Mouse (Mus musculus): Measurements from ENCODE around the gene Col12a1.

Col12a1 gene

DNA sequence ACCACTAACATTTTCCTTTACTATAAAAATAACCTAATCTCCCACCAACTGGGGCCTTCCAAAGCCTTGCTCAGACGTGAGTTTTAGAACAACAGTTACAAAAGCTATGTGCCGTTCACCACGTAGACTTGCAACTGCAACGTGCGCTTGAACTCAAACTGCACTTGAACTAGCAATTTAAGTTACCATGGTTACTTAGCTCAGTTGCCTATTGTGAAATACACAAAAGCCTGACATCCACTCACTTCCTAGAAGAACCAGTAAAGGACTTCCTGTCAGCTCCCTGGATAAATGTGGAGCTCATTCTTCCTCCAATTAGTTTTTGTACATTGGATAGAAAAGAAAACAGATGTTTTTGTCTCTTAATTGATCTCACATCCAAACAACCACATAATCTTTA lies 112.9 kb downstream of the Col12a1 start:
- no peak for DNase-seq (ENCODE audit: low read depth, low spot score)

- DNase-seq (ENCODE audit: low read depth, low spot score), result no peak
Observed at GRCm38 (mm10) chr9:79604546-79604945, 114.1 kb downstream of the Col12a1 start.

GRCm38 (mm10) chr9:79603448-79603847 lies 115.2 kb downstream of the Col12a1 start:
- no peak for DNase-seq (ENCODE audit: low read depth, low spot score)

DNA sequence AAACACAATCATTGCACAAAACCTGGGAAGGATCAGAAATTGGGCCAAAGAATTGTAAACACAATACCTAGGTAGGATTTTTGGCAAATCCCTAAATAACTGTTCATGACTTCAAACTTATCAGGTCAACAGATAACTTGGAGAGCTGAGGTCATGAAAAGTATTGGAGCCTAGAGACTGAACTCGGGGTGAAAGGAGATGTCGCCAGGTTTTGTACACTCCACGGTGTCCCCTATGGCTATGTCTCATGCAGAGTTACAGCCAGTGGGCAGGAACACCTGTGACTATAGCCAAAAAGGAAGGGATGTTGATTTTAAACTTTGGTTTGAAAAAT lies 118.4 kb downstream of the Col12a1 start:
- no peak for DNase-seq (ENCODE audit: low read depth, low spot score)

DNA sequence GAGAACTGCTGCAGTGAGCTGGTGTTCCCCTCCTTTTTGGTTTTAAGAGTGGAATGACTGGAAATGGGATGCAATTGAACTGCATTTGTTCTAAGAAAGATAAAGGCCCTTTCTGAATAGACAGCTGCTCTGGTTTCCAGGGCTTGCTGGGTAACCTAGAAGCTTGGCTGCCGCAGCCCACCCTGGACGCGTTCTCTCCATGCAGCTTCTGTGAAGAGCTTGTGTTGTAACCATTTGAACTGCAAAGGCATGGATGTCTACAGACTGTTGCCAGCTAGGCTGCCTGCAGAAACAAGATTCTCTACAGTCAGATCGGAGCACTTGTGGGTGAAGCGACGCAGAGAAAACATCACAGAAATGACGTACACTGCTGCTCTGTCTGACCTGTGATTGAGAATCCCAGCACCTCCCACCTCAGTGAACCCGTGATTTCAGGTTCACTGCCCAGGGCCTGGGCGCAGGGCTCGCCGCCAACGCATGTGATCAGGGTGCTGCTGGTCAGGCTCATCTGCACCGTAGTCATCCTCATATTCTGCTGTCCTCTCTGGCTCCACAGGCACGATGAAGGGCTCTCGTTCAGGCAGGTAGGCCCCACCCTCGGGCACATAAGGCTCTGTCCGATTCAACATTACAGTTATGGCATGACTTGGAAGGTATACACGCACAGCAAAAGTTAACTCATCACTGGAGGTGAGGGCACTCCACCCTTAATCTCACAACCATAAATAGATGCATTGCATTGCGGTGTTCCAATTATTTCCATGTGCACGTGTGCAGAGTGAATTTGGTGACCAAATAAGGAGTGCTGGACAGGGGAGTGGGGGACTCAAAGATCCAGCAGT lies 119.0 kb downstream of the Col12a1 start:
- DNase-seq (ENCODE audit: low read depth, low spot score), result no peak

DNA sequence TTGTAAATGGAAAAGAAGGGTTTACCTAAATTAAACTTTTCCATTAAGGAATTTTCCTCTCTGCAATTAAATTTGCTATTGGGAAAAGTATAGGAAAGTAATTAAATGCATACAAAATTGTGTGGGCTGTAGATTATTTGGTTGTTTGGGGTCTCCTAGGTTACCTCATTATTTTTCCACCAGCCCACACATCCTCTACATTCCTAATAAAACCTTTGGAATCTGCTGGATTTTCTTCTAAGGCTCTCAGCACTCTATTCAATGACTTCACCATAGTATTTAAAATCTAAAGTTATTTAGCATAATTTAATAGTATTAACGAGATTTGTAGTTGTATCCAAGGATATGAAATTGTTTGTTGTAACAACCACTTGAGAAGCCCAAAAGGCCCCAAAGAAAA lies 120.1 kb downstream of the Col12a1 start:
- DNase-seq (ENCODE audit: low read depth, low spot score), result no peak

GRCm38 (mm10) chr9:79586415-79587195 lies 132.0 kb downstream of the Col12a1 start:
- no peak for DNase-seq (ENCODE audit: low read depth, low spot score)

GRCm38 (mm10) chr9:79566838-79567237 lies 151.8 kb downstream of the Col12a1 start:
- DNase-seq (ENCODE audit: low read depth, low spot score), result no peak

DNA sequence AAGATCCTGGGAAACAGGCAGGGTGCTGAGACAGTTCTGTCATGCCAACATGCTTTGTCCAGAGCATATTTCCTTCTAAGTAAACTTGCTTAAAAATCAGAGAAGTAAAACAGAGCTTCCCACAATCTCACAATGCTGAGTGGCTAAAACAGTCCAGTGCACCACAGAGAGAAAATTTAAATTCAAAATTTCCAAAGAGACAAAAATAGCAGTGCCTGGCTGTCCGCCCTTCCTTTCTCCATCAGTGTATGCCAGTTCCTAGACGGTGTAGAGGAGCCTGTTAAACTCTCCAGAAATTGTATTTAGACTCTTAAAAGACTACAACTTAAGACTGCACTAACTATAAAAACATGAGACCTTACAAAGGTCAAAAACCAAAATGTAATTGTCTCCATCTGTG lies 165.3 kb downstream of the Col12a1 start:
- no peak for DNase-seq (ENCODE audit: low read depth, low spot score)

Data from CD4-positive helper T cell, adult 2 months (primary cell).